Mouse (Mus musculus): ENCODE measurements around the gene Cmss1.

Cmss1 gene

GRCm38 (mm10) chr16:57606444-57607227 is at the start of gene Cmss1:
Cmss1 (minus strand) TSS chr16:57606864.
- peak; percentile 76 to 87 for DNase-seq (ENCODE audit: low spot score in 2 of 2)

DNA sequence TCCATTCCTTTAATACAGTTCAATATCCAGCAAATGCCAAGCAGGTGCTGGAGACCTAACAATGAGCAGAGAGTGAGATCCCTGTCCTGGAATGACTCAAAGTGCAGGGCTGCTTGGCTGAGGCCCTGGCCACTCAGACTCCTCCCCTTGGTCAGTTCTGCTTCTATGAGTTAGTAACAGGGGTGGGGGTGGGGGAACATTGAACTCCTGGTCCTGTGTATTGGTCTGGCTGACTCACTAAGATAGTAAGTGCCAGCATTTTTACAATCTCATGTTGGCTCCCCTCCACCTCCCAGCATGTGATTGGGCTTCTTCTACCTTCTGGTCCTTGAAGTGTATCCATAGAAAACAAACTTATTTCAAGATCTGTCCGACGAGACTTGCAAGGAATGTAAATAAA is 43.2 kb upstream of the Cmss1 start:
- no peak for DNase-seq (ENCODE audit: low spot score in 2 of 2)

DNA sequence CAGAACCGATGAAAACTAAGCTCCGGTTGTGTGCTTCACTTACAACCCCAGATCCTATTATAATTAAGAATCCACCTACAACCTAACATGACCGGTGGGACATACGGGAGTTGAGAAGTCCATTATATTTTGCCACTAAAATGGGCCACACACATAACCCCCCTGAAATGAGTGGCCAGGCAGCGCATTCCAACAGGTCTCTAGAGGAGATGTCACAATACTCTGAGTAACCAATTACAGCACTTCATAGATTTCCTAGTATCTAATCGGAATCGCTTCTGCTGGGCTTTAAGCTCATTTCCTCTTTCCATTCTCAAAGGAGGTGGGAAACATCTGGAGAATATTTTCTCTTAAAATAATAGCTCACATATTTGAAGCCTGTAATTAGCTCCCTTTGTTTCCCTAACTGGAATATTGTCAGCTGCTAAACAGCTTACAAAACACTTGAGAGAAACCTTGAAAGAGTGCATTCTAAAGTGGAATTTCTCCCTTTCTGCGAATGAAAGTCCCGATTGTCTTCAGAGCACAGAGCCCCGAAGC is 34.8 kb upstream of the Cmss1 start:
- no peak for DNase-seq (ENCODE audit: low spot score in 2 of 2)

GRCm38 (mm10) chr16:57634766-57635165 is 28.1 kb upstream of the Cmss1 start:
- no peak for DNase-seq (ENCODE audit: low spot score in 2 of 2)

- peak; percentile 48 to 81 for DNase-seq (ENCODE audit: low spot score in 2 of 2)
Observed at GRCm38 (mm10) chr16:57634191-57634590, 27.5 kb upstream of the Cmss1 start.

DNA sequence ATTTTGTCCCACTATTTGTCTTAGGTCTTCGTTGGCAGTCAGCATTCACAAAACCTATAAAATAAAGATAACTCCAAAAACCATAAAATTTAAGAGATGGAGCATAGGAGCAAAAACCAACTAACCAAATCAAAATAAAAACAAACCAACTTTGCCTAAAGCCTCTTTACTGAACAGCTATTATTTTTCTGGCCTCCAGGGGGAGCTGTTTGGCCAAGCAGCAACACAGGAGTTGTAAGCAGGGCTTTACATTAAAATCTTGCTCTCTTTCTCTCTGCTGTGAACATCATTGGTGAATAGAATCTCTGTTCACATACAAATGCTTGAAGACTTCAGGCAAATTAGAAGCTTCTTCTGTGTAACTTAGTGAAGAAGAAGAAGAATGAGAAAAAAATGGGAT is 5.1 kb upstream of the Cmss1 start:
- no peak for DNase-seq (ENCODE audit: low spot score in 2 of 2)

- no peak for DNase-seq (ENCODE audit: low spot score in 2 of 2)
Observed at GRCm38 (mm10) chr16:57601031-57601430, 5.6 kb downstream of the Cmss1 start.

GRCm38 (mm10) chr16:57597295-57597957 is 9.2 kb downstream of the Cmss1 start:
- DNase-seq (ENCODE audit: low spot score in 2 of 2), result no peak

DNA sequence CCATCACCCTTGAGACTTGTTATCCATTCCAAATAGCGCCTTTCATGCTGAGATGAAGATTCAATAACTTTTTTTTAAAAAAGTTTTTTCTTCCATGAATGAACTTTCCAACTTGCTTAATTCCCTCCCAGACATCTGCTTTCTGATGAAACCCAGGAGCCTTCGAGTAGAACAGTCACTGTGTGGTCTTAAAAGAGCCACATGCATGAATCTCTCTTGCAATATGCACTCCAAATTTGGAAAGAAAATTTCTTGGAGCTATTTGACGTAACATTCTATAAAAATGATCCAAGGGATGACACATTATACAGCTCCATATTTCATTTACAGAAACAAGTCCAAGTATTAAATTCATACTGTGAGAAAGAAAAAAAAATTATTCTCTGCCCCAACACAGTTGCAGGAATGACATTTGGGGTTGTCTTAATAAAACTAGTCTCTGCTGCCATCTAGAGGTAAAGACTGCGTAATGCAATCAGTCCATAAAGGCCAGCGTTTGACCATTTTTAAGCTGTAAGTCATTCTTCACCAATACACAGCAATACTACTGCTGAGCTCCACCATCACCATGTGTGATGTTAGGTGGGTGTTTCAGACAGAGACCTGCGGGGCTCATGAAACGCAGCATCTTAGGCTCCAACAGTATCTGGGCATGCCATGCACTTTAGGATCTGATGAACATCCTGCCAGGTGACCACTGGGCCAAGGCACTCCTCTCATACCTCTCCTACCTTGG is 13.1 kb downstream of the Cmss1 start:
- DNase-seq (ENCODE audit: low spot score in 2 of 2), result no peak

GRCm38 (mm10) chr16:57585201-57585600 is 21.5 kb downstream of the Cmss1 start:
- no peak for DNase-seq (ENCODE audit: low spot score in 2 of 2)

- DNase-seq (ENCODE audit: low spot score in 2 of 2), result no peak
Observed at GRCm38 (mm10) chr16:57582008-57582407, 24.7 kb downstream of the Cmss1 start.

GRCm38 (mm10) chr16:57580041-57580440 is 26.6 kb downstream of the Cmss1 start:
- no peak for DNase-seq (ENCODE audit: low spot score in 2 of 2)

DNA sequence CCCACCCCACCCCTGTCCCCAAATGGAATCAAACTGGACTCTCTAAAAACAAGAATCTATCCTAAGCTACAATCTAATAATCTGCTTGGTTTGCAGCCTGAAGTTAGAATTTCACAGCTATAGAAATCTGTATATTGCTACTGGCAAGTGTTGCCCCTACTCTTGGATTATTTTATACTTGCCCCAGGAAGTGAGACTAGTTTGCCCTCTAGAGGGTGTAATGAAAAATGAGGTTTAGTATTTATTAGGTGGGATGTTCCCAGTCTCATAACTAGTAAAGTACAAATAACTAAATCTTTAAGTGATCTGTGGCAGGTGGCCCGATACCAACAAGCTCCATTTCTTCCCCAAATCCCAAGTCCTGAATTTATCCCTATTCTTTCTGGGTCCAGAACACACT is 29.1 kb downstream of the Cmss1 start:
- no peak for DNase-seq (ENCODE audit: low spot score in 2 of 2)

- DNase-seq (ENCODE audit: low spot score in 2 of 2), result no peak
Observed at GRCm38 (mm10) chr16:57575764-57576388, 30.8 kb downstream of the Cmss1 start.

DNA sequence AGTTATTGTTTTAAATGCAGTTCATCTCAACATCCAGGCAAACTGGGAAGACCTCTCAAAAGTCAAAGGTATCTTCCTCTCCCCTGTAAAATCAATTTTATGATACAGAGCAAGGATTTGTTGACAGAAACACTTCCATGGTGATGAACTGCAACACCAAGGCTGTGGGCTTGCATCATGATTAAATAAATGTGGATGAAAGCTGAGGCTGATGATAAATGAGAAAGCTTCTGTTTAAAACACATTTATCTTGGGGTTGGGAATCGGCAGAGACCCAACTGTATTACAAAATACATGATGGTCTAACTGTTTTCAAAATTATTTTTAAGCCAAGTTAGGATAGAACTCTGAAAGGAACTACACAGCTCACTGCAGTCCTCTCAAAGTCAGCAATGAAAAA is 32.8 kb downstream of the Cmss1 start:
- no peak for DNase-seq (ENCODE audit: low spot score in 2 of 2)

DNA sequence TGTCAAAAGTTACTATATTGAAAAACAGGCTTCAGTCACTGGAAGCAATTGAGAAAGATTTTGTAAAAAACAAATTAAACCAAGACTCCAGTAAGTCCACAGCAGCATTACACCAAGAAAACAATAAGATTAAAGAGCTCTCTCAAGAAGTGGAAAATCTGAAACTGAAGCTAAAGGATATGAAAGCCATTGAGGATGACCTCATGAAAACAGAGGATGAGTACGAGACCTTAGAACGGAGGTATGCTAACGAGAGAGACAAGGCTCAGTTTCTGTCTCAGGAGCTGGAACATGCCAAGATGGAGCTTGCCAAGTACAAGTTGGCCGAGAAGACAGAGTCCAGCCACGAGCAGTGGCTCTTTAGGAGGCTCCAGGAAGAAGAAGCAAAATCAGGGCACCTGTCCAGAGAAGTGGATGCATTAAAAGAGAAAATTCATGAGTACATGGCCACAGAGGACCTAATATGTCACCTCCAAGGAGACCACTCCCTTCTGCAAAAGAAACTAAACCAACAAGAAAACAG is 35.8 kb downstream of the Cmss1 start:
- no peak for DNase-seq (ENCODE audit: low spot score in 2 of 2)

- no peak for DNase-seq (ENCODE audit: low spot score in 2 of 2)
Observed at GRCm38 (mm10) chr16:57568648-57569404, 37.8 kb downstream of the Cmss1 start.

- no peak for DNase-seq (ENCODE audit: low spot score in 2 of 2)
Observed at GRCm38 (mm10) chr16:57566215-57566614, 40.4 kb downstream of the Cmss1 start.

DNA sequence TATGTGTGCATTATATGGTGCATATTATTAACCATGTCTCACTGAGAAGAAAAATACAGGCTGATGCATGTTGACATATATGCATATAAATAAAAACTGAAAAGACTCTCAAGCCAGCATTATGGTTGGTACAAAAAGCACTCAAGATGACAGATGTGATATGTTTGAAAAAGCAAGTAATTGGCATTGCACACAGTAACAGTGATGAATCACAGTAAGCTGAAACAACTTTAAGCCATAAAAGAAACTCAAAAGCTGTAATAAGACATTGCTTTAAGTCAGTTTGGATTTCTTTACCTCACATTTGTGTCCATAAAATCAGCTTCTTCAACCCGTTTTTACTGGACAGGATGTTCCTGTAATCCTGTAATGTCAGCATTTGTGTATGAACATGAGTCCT is 41.9 kb downstream of the Cmss1 start:
- no peak for DNase-seq (ENCODE audit: low spot score in 2 of 2)

GRCm38 (mm10) chr16:57563453-57563852 is 43.2 kb downstream of the Cmss1 start:
- no peak for DNase-seq (ENCODE audit: low spot score in 2 of 2)

DNA sequence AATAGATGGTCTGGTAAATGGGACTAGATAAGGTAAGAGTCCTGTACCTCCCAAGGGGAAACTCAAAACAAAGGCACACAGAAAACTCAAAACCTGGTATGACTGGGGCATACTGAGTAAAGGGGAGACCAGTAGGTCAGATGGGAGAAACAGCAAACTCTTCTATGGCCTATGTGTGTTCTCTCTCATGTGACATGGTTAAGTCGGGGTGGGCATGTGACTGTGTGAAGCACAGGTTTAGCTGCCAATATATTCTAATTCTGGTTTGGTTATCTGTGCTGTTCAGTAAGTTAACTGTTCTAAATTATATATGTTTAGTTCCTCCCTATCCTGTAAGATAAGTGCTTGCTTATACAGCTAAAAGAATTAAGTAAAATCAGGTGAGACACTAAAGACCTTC is 46.5 kb downstream of the Cmss1 start:
- no peak for DNase-seq (ENCODE audit: low spot score in 2 of 2)
